In the genomic region with DNA sequence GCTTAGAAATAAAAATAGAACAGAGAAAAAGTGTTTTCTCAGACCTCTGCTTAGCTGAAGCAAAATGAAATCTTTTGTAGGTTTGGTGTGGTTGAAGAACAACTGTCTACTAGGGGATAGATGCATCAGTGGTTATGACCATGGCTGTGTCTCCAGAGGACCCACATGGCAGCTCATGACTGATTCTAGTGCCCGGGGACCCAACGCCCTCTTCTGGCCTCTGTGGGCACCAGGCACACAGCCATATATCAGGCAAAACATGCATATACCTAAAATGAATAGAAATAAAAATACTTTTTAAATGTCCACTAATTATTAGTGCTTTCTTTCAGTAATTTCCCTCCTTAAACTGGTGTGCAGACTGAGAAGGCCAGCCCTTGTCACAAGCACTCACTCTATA, we compare ENCODE assay signal across 15 mouse cellular contexts.
"Had no signal": no experiment of that assay in that cellular context is flagged by ENCODE, and none has a peak within 500 bp of the region (broad histone marks: within the 10 kb centered on the region; RNA-seq: fewer than 3 reads in every experiment).

No protein-coding gene starts in this region.

- H3K9me3 ChIP-seq: kidney, embryonic 15.5 days; limb, embryonic 13.5 days; lung, embryonic 15.5 days; megakaryocyte, embryonic 14.5 days; midbrain, embryonic 15.5 days; neural tube, embryonic 12.5 days had no signal

- H3K4me2 ChIP-seq: kidney, embryonic 15.5 days; limb, embryonic 13.5 days; lung, embryonic 15.5 days; midbrain, embryonic 11.5 days; midbrain, embryonic 15.5 days; neural tube, embryonic 12.5 days had no signal

- DNase-seq: kidney, adult 2 months; kidney, postnatal 36 days; left cerebral cortex, postnatal 4 days; lung, postnatal 14 days; right cerebral cortex, postnatal 14 days; thymus, adult 18-20 months; thymus, postnatal 14 days had no signal

- H3K4me3 ChIP-seq: kidney, embryonic 15.5 days; limb, embryonic 13.5 days; lung, embryonic 15.5 days; midbrain, embryonic 15.5 days; neural tube, embryonic 12.5 days had no signal

- ATAC-seq: midbrain, embryonic 15.5 days had no signal

- H3K9ac ChIP-seq: kidney, embryonic 15.5 days; limb, embryonic 13.5 days; lung, embryonic 15.5 days; midbrain, embryonic 15.5 days; neural tube, embryonic 12.5 days had no signal

- H3K4me1 ChIP-seq: kidney, embryonic 15.5 days; lung, embryonic 15.5 days; midbrain, embryonic 15.5 days; neural tube, embryonic 12.5 days had no signal

- H3K27ac ChIP-seq: kidney, embryonic 15.5 days; limb, embryonic 13.5 days; lung, embryonic 15.5 days; macrophage; midbrain, embryonic 15.5 days; neural tube, embryonic 12.5 days had no signal

- H3K27me3 ChIP-seq: kidney, embryonic 15.5 days; limb, embryonic 13.5 days; lung, embryonic 15.5 days; megakaryocyte, embryonic 14.5 days; midbrain, embryonic 15.5 days; neural tube, embryonic 12.5 days had no signal

- H3K36me3 ChIP-seq: midbrain, embryonic 15.5 days had no signal
